Mouse (Mus musculus) heart, adult 18-20 months (tissue): ENCODE measurements around the gene Vegfc. TPM values are rescaled to one million over a fixed set of nuclear protein-coding genes. Genes with fewer than 3 reads are reported as not detected.

Source experiments
- DNase-seq, 2 experiments: peaks; one replicate each; pipeline ENCODE4 v3.0.0; 2021 to 2022; ENCODE audit warnings: mixed read lengths in 1 of 2
- long read RNA-seq, 2 experiments: library from polyadenylated mRNA; stranded (forward); transcript quantifications; one replicate each; pipeline ENCODE4 v2.0.0; 2021
- total RNA-seq, 2 experiments: library from RNA; stranded (reverse); gene quantifications; 2 replicates each; pipeline ENCODE4 v1.2.3; 2021

The Vegfc gene
- total RNA-seq = 1 to 10 TPM; 3.4 to 4.2 TPM
- long read RNA-seq, experiment 1, partial matches to known transcripts = 0 of 4 reads
- long read RNA-seq, experiment 1, other reads (novel, unspliced or antisense) = 0 of 4 reads
- long read RNA-seq, experiment 2, transcript Vegfc-201 (7 exons, 2,449 nt) = major isoform, 5 of 5 reads
- long read RNA-seq, experiment 2, partial matches to known transcripts = 0 of 5 reads
- long read RNA-seq, experiment 2, other reads (novel, unspliced or antisense) = 0 of 5 reads

- DNase-seq = peak; percentile 63 to 75
Observed at GRCm38 (mm10) chr8:54077271-54078120, at the start of gene Vegfc. Gene Vegfc (plus strand): TSS chr8:54077606.

GRCm38 (mm10) chr8:54034584-54034983 lies 42.8 kb upstream of the Vegfc start:
- no peak for DNase-seq

- DNase-seq = no peak
Observed at GRCm38 (mm10) chr8:54042601-54043000, 34.8 kb upstream of the Vegfc start.

GRCm38 (mm10) chr8:54043468-54043867 lies 33.9 kb upstream of the Vegfc start:
- no peak for DNase-seq

DNA sequence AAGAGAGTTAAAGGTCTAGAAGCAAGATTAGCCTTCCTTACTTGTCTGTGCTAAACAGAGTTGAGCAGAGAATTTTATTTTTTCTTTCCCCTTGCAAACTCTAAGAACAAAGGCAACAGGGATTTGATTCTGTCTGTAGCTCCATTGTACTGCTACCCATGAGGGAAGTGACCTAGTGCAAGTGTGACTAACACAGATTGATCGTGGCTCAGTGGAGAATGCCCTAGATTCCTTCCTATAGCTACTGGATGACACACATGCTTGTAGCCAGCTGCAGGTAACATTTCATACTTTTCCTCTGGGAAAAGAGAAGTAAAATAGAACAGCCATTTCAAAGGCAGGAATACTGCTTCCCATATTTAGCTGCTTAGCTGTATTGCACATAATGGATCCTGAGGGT lies 24.2 kb upstream of the Vegfc start:
- DNase-seq = no peak

- DNase-seq = no peak
Observed at GRCm38 (mm10) chr8:54065492-54065891, 11.9 kb upstream of the Vegfc start.

DNA sequence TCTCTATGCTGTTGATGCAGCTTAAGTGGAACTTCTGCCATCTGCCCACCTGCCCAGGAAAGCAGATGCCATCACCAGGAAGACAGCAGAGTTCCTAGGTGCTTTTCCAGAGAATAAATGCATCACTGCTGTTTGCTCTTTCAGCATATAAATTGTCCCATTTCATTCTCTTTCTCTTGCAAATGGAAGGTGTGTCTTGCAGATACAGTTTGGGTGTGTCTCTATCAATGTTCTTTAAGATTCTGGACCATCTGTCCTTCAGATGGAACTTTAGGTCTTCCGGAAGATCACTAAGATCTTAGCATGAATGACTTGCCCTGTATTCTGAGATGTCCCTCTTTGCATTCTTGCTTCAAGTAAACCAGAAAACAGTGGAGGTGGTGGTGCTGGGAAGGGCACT lies 1.1 kb upstream of the Vegfc start:
- no peak for DNase-seq

DNA sequence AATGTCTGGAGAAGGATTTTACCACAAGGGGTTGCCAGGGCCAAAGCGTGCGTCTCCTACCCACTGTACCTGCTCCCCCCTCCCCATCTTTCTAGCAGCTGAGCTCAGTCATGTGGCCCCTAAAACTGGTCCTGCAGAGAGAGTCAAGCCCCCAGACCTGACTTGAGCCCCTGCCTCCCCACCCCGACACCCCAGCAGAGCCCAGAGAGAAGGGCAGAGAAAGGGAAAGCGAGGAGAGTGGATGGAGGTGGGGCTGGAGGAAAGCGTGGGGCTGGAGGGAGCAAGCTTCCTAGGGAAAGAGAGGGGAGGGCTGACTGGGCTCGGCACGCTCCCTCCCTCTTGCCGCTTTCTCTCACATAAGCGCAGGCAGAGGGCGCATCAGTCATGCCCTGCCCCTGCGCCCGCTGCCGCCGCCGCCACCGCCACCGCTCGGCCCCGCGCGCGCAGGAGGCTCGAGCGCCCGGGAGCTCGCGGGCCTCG lies 575 bp upstream of the Vegfc start:
- DNase-seq = peak; percentile 67 to 70

DNA sequence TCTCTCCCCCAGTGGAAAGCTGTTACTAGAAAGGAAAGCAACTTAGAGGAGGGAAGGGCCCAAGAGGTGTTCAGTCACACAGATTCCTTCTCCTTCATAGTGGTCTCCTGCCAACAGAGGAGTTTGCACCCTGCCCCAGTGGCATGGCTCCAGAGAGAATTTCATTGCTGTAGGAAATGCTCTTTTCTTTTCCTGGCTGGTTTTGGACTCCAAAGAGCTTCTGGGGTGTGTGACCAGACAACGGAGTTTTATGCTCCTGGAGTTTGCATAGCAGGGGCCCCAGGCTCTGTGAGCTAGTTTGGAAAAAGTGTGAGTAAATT lies 675 bp downstream of the Vegfc start:
- DNase-seq = peak; percentile 25 to 65

- DNase-seq = peak in 1 of 2 experiments; percentile 13
Observed at GRCm38 (mm10) chr8:54079001-54079400, 1.6 kb downstream of the Vegfc start.

GRCm38 (mm10) chr8:54079601-54080000 lies 2.2 kb downstream of the Vegfc start:
- peak in 1 of 2 experiments; percentile 23 for DNase-seq

DNA sequence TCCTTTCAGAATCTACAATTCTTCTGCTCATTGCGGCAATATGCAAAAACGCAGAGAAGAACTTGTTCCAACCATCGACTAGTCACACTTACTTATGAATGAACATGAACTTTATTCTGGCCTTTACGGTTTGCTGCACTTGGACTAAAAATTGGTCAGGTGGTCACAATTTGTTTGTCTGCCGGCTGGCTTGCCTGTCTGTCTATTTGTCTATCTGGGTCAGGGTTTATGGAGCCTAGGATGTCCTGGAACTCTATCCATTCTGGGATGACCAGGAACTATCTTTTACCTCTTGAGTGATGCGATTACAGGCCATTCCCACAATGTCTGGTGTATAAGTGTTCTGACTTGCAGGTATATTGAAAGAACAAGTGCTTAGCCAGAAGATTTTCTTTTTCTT lies 8.5 kb downstream of the Vegfc start:
- no peak for DNase-seq

DNA sequence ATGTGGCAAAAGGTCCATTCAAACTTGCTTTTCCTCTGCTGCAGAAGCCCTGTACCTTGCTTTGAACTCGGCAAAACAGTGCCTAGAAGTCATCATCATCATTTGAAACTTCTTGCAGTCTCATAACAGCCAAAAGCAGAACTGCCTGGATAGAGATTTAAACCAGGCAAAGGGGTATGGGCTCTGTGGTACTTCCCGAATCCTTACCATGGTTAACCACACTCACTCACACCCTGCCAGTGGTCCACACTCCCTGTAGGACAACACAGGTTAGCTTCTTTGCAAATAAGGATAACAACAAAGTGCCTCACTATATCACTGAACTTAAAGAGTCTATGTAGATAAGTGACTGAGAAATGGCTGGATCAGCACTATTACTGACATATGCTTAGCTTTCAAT lies 9.7 kb downstream of the Vegfc start:
- no peak for DNase-seq

- DNase-seq = peak in 1 of 2 experiments; percentile 18
Observed at GRCm38 (mm10) chr8:54089204-54089603, 11.8 kb downstream of the Vegfc start.

DNA sequence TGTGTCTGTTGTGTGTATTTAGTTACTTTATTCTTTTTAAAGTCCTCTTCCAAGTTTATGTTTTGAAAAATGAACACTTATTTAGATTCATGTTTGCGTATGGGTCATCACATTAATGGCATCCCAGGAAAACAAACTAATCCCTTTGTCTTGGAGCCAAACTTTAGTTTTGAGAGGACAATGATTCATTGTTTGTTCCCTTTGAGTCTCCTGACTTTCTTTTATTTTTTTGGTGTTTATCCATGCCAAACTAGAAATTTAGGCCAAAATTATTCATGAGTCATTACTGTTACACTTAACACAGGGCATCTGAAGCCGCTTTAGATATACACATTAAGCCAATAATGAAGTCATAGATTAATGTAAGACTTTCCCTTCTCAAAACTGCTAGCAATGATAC lies 12.5 kb downstream of the Vegfc start:
- no peak for DNase-seq

- no peak for DNase-seq
Observed at GRCm38 (mm10) chr8:54100058-54100457, 22.7 kb downstream of the Vegfc start.

DNA sequence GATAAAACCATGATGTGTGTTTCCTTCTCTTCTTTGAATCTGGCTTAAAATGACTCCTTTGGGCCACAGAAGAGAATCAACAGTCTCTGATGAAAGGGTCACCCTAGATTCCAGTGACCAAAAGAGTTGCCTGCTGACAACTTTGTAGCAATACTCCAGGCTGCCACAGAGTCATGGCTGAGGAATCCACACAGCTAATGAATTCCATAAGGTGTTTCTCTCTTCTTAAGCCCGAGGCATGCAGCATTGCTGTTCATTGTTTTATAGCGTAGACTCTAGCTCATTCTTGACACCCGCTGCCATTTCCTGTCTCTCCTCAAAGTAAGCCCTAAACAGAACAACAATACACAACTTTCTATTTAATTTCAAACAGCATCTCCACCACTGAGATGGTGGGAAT lies 37.2 kb downstream of the Vegfc start:
- no peak for DNase-seq

DNA sequence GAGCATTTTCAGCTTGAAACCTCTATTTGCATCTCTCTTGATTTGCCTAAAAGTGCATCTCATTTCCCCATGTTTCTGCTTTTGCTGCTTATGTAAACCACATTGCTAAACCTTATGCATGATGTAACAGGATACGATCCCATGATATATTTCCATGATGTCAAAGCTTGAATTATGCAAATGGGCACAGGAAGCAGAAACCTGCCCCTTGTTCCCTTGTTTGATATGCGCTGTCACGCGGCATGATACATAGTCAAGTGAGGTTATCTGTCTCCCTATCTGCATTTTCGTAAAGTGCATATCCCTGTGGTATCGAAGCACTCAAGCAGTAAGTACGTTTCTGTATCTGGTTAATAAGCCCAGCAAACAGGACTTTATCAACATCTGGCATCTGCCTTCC lies 42.7 kb downstream of the Vegfc start:
- no peak for DNase-seq

- DNase-seq = no peak
Observed at GRCm38 (mm10) chr8:54121942-54122341, 44.5 kb downstream of the Vegfc start.

DNA sequence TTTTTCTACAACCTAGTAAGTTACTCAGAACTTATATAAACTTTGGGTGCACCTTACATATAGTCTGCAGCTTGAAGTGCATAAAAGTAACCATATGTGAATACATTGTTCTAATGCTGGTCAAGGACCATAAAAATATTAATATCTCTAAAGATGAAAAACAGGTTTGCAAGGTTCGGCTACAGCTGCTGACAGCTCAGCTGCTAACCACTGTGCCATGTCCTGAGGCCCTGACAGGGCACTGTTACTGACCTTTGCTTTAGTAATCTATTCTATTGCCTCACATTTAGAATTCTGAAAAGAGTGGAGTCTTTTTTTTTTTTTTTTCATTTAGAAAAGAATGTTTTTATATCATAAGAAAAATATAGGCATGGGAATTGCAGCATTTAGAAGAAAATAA lies 44.9 kb downstream of the Vegfc start:
- no peak for DNase-seq

DNA sequence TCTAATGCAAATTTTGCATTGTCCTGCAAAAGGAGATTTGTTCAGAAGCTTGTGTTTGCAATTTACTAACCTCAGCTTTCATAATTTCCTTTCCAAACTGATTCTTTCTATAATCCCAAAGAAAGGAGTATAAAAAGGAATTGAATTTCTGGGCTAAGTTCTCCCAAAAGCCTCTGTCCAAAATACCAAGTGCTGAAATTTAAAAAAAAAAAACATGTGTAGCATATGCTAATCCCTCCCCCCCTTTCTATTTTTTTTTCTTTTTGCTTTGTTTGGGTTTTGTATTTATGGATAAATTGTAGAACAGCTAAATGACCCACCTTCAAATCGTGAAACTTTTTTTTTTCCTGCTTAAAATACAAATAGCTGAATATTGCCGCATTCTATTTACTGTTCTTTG lies 53.2 kb downstream of the Vegfc start:
- no peak for DNase-seq

- DNase-seq = peak; percentile 28 to 72
Observed at GRCm38 (mm10) chr8:54153240-54153639, 75.8 kb downstream of the Vegfc start.

DNA sequence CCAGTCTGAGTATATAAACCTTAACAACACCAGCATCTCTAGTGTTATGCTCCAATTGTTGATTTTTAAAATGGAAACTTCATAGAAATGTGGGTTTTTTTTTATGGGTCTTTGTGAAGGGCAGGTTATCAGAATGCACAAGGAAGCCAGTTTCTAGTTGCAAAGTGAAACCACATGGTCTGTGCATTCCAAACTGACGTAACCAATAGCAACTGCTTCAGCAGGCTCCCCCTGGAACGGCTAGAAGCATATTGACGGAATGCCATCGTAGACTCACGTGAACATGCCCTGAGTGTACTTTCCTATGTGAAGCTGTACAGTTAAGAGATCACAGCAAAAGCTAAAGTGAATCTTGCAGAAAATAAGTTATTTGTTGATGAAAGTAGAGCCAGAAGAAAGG lies 86.1 kb downstream of the Vegfc start:
- DNase-seq = no peak

- no peak for DNase-seq
Observed at GRCm38 (mm10) chr8:54185336-54185735, 107.9 kb downstream of the Vegfc start.
